In genomic region chr6:126643341-126644055, GRCm38 (mm10) we compare ENCODE assay signal across 8 mouse cellular contexts. TPM values are rescaled to one million over a fixed set of nuclear protein-coding genes. Genes with fewer than 3 reads are reported as not detected.
DNase-seq lines count a peak whose midpoint lies in the region; ATAC-seq and TF ChIP-seq lines count a peak whose summit lies in the region.

No protein-coding gene starts in this region.

- peaks cover 12% of the 10 kb centered on the region for H3K4me1 ChIP-seq in forebrain, postnatal 0 days (ENCODE audit: insufficient read depth)
- peaks cover 33% of the 10 kb centered on the region for H3K4me1 ChIP-seq in midbrain, embryonic 12.5 days

- H3K4me3 ChIP-seq in layer of hippocampus, adult 2 months, result peak overlapping the region; percentile 88
- peak overlapping the region; percentile 64 for H3K4me3 ChIP-seq in forebrain, postnatal 0 days (ENCODE audit: low read depth, low read length)
- peak overlapping the region; percentile 57 for H3K4me3 ChIP-seq in midbrain, embryonic 12.5 days

- H3K4me2 ChIP-seq in forebrain, postnatal 0 days (ENCODE audit: low read depth), result peak overlapping the region; percentile 99
- peak overlapping the region; percentile 99 for H3K4me2 ChIP-seq in midbrain, embryonic 12.5 days (replicated peaks)

- H3K27me3 ChIP-seq in forebrain, postnatal 0 days (ENCODE audit: insufficient read depth, low read length), result peaks cover 23% of the 10 kb centered on the region
- H3K27me3 ChIP-seq in midbrain, embryonic 12.5 days, result peaks cover 74% of the 10 kb centered on the region

- no peak for DNase-seq in layer of hippocampus, adult 2 months (ENCODE audit: low spot score in 2 of 2)
- no peak for DNase-seq in layer of hippocampus, postnatal 14 days (ENCODE audit: low spot score in 2 of 2)
- DNase-seq in cerebellum, postnatal 10 days, result peak; percentile 59 to 60
- DNase-seq in forebrain, postnatal 0 days, result no peak
- no peak for DNase-seq in gastrocnemius, adult 8-10 months (ENCODE audit: low spot score in 2 of 2)
- DNase-seq in adrenal gland, postnatal 4 days (ENCODE audit: low spot score in 2 of 2), result no peak

- WGBS in forebrain, postnatal 0 days, result 2% methylated on average over 25 of the region's 25 CpGs
- WGBS in midbrain, embryonic 12.5 days, result 1% methylated on average over 25 of the region's 25 CpGs

- no peaks in the 10 kb centered on the region for H3K9me3 ChIP-seq in forebrain, postnatal 0 days (ENCODE audit: low read length)
- H3K9me3 ChIP-seq in midbrain, embryonic 12.5 days, result no peaks in the 10 kb centered on the region

- H3K9ac ChIP-seq in forebrain, postnatal 0 days, result peak overlapping the region; percentile 64; the same call in 1 of the 2 replicates
- H3K9ac ChIP-seq in midbrain, embryonic 12.5 days (replicated peaks), result 0 out of 2 replicates have a peak overlapping the region, but pooled peaks have one; percentile 59

- no peak for TF ChIP-seq CTCF in layer of hippocampus, adult 2 months (conservative IDR thresholded peaks at IDR 0.05)
- TF ChIP-seq CTCF in forebrain, postnatal 0 days (IDR thresholded peaks at IDR 0.05; ENCODE audit: low read depth), result no peak

- ATAC-seq in forebrain, postnatal 0 days, result no peak
- no peak for ATAC-seq in midbrain, embryonic 12.5 days (ENCODE audit: low FRiP score, low read depth)
- no peak for ATAC-seq in monocyte, adult 5-6 weeks (replicated peaks; ENCODE audit: insufficient number of reproducible peaks, low FRiP score, low TSS enrichment, poor library complexity, severe bottlenecking)

- peak overlapping the region; percentile 96 for H3K27ac ChIP-seq in layer of hippocampus, adult 2 months
- no peak overlapping the region for H3K27ac ChIP-seq in forebrain, postnatal 0 days (ENCODE audit: low read depth, low read length)
- H3K27ac ChIP-seq in midbrain, embryonic 12.5 days (replicated peaks), result no peak overlapping the region

- H3K36me3 ChIP-seq in forebrain, postnatal 0 days (ENCODE audit: insufficient read depth), result no peaks in the 10 kb centered on the region
- H3K36me3 ChIP-seq in midbrain, embryonic 12.5 days, result no peaks in the 10 kb centered on the region

RNA-seq across cellular contexts. Expression of gene Kcna1, which starts 2.7 kb away (rescaled TPM):
- total RNA-seq in layer of hippocampus, adult 2 months (2021), result 100 to 1,000 TPM; 115 to 119 TPM
- 10 to 100 TPM; 82.0 to 90.5 TPM for total RNA-seq in layer of hippocampus, postnatal 14 days (2021)
- 4.8 and 5.9 TPM in 2 replicates for total RNA-seq in forebrain, postnatal 0 days (2014; rRNA removed)
- 3.6 and 4.4 TPM in 2 replicates for polyA plus RNA-seq in forebrain, postnatal 0 days (2015; fragmentation: Nextera tagmentation; extraction: Ambion mirVana)
- 2.9 and 3.2 TPM in 2 replicates for polyA plus RNA-seq in midbrain, embryonic 12.5 days (2016; fragmentation: Nextera tagmentation; extraction: Ambion mirVana)
- total RNA-seq in monocyte, adult 5-6 weeks (2017), result not detected in 3 replicates
- 1 to 10 TPM in 2 of 4 experiments, under 1 TPM in 2; 0.58 to 2.1 (median 1.0) TPM for total RNA-seq in gastrocnemius, adult 8-10 months (2022)
- 1 to 10 TPM; 2.8 to 3.5 TPM for total RNA-seq in adrenal gland, postnatal 4 days (2021)

Comparison
In these comparisons a context has a peak if more than half of its experiments do, and no peak if none do; other contexts are left out.
1. DNase-seq: peak in cerebellum, postnatal 10 days (2 of 2); none in layer of hippocampus, adult 2 months (0 of 2), layer of hippocampus, postnatal 14 days (0 of 2), forebrain, postnatal 0 days (single experiment), gastrocnemius, adult 8-10 months (0 of 2) and adrenal gland, postnatal 4 days (0 of 2).
2. RNA of gene Kcna1, which starts 2.7 kb away (total RNA-seq): 115 to 119 TPM in layer of hippocampus, adult 2 months and 82.0 to 90.5 TPM in layer of hippocampus, postnatal 14 days; 4.8 to 5.9 TPM in forebrain, postnatal 0 days, 2.8 to 3.5 TPM in adrenal gland, postnatal 4 days, 0.58 to 2.1 TPM in gastrocnemius, adult 8-10 months and not detected in monocyte, adult 5-6 weeks; every median in the first group is over 10 times any median in the second.
3. Peak in every context shown above with its lines, with median percentiles within 50 percentile points of each other: H3K4me3 ChIP-seq.